Mouse (Mus musculus) MEL (cell line): ENCODE measurements around the gene Itpk1. TPM values are rescaled to one million over a fixed set of nuclear protein-coding genes. Genes with fewer than 3 reads are reported as not detected.

Source experiments
- DNase-seq: peaks from one replicate; pipeline ENCODE4 v3.0.0; 2011; ENCODE audit warnings: low read depth, low spot score
- H3K27ac ChIP-seq: 2 replicates; pipeline ENCODE4 v1.5.1; 2012; ENCODE audit warnings: low read depth, mild to moderate bottlenecking, control low read depth, low read length, moderate library complexity; ENCODE audit not compliant: control insufficient read depth
- H3K27me3 ChIP-seq, 2 experiments: fragments of 150-350 bp in 1 of 2; sonication (generic) in 1 of 2; 2 replicates each; pipeline ENCODE4 v1.6.1; 2012; ENCODE audit warnings: low read length in 2 of 2, mild to moderate bottlenecking in 2 of 2, improper control_type of control experiment in 1 of 2, moderate library complexity in 1 of 2; ENCODE audit not compliant: insufficient read depth in 2 of 2, control insufficient read depth in 1 of 2
- H3K36me3 ChIP-seq, 2 experiments: 2 replicates each; pipeline ENCODE4 v1.6.1; 2012 to 2014; ENCODE audit warnings: low read length in 2 of 2, improper control_type of control experiment in 1 of 2, inconsistent platforms in 1 of 2, mild to moderate bottlenecking in 1 of 2; ENCODE audit not compliant: insufficient read depth in 2 of 2, control insufficient read depth in 1 of 2
- H3K4me1 ChIP-seq, 2 experiments: fragments of 150-350 bp in 1 of 2; sonication (generic) in 1 of 2; 2 replicates each; pipeline ENCODE4 v1.6.1; 2012; ENCODE audit warnings: low read length in 2 of 2, improper control_type of control experiment in 1 of 2, mild to moderate bottlenecking in 1 of 2; ENCODE audit not compliant: insufficient read depth in 2 of 2, control insufficient read depth in 1 of 2
- H3K4me3 ChIP-seq, 2 experiments: fragments of 150-350 bp in 1 of 2; sonication (generic) in 1 of 2; 2 replicates each; pipeline ENCODE4 v1.5.1; 2012; ENCODE audit warnings: low read depth in 2 of 2, low read length in 2 of 2, mild to moderate bottlenecking in 2 of 2, moderate library complexity in 2 of 2, control low read depth in 1 of 2, improper control_type of control experiment in 1 of 2; ENCODE audit not compliant: control insufficient read depth in 1 of 2, insufficient read depth in 1 of 2
- H3K79me2 ChIP-seq: 2 replicates; pipeline ENCODE4 v1.6.1; 2012; ENCODE audit warnings: mild to moderate bottlenecking, low read length, moderate library complexity; ENCODE audit not compliant: control insufficient read depth, poor library complexity, insufficient read depth
- H3K9ac ChIP-seq: 2 replicates; pipeline ENCODE4 v1.6.1; 2012; ENCODE audit warnings: low read depth, mild to moderate bottlenecking, control low read depth, low read length, moderate library complexity; ENCODE audit not compliant: control insufficient read depth, poor library complexity, severe bottlenecking
- H3K9me3 ChIP-seq: fragments of 150-350 bp; sonication (generic); replicated peaks from 2 replicates; pipeline ENCODE4 v1.6.1; 2012; ENCODE audit warnings: mild to moderate bottlenecking, low read length, improper control_type of control experiment, moderate library complexity; ENCODE audit not compliant: insufficient read depth
- CTCF ChIP-seq, 3 experiments: IDR thresholded peaks in 2 of 3; conservative IDR thresholded peaks in 1 of 3; 2 replicates each; pipeline ENCODE4 v1.5.1; 2011 to 2012; ENCODE audit warnings: low read length in 3 of 3, low read depth in 2 of 3, mild to moderate bottlenecking in 2 of 3, improper control_type of control experiment in 1 of 3, inconsistent platforms in 1 of 3, mixed read lengths in 1 of 3, moderate library complexity in 1 of 3; ENCODE audit not compliant: control insufficient read depth in 1 of 3, insufficient read depth in 1 of 3, poor library complexity in 1 of 3, severe bottlenecking in 1 of 3
- ELF1 ChIP-seq: IDR thresholded peaks from 2 replicates; pipeline ENCODE4 v1.6.1; 2014; ENCODE audit warnings: low read depth, mild to moderate bottlenecking, inconsistent platforms, low read length, improper control_type of control experiment, moderate library complexity
- EP300 ChIP-seq, 2 experiments: IDR thresholded peaks; 2 replicates each; pipeline ENCODE4 v1.6.1; 2011; ENCODE audit warnings: improper control_type of control experiment in 2 of 2, low read length in 2 of 2, low read depth in 1 of 2, mild to moderate bottlenecking in 1 of 2
- MAZ ChIP-seq: IDR thresholded peaks from 2 replicates; pipeline ENCODE4 v1.6.1; 2012; ENCODE audit warnings: low read depth, mild to moderate bottlenecking, inconsistent platforms, low read length, improper control_type of control experiment
- MYB ChIP-seq: IDR thresholded peaks from 2 replicates; pipeline ENCODE4 v1.6.1; 2011; ENCODE audit warnings: mild to moderate bottlenecking, low read depth, low read length, improper control_type of control experiment
- NRF1 ChIP-seq: IDR thresholded peaks from 2 replicates; pipeline ENCODE4 v1.6.1; 2014; ENCODE audit warnings: low read depth, mild to moderate bottlenecking, inconsistent platforms, low read length, improper control_type of control experiment, moderate library complexity; ENCODE audit not compliant: poor library complexity, insufficient read depth, severe bottlenecking
- POLR2A ChIP-seq, 2 experiments: IDR thresholded peaks; 2 replicates each; pipeline ENCODE4 v1.6.1; 2011 to 2012; ENCODE audit warnings: low read length in 2 of 2, mild to moderate bottlenecking in 2 of 2, control low read depth in 1 of 2, improper control_type of control experiment in 1 of 2, low read depth in 1 of 2, moderate library complexity in 1 of 2; ENCODE audit not compliant: control insufficient read depth in 1 of 2, insufficient read depth in 1 of 2, poor library complexity in 1 of 2
- POLR2AphosphoS5 ChIP-seq: IDR thresholded peaks from 2 replicates; pipeline ENCODE4 v1.6.1; 2012; ENCODE audit warnings: low read depth, borderline replicate concordance, mild to moderate bottlenecking, inconsistent platforms, low read length, moderate library complexity, mixed read lengths
- TAL1 ChIP-seq: IDR thresholded peaks from 2 replicates; pipeline ENCODE4 v1.6.1; 2012; ENCODE audit warnings: mild to moderate bottlenecking, inconsistent platforms, low read length, moderate library complexity, mixed read lengths
- TCF12 ChIP-seq: IDR thresholded peaks from 2 replicates; pipeline ENCODE4 v1.6.1; 2014; ENCODE audit warnings: low read depth, mild to moderate bottlenecking, inconsistent platforms, low read length, improper control_type of control experiment, moderate library complexity
- UBTF ChIP-seq: IDR thresholded peaks from 2 replicates; pipeline ENCODE4 v1.6.1; 2012; ENCODE audit warnings: low read depth, mild to moderate bottlenecking, inconsistent platforms, low read length, improper control_type of control experiment, moderate library complexity, borderline replicate concordance; ENCODE audit not compliant: insufficient read depth
- ZNF384 ChIP-seq: IDR thresholded peaks from 2 replicates; pipeline ENCODE4 v1.6.1; 2012; ENCODE audit warnings: low read depth, mild to moderate bottlenecking, inconsistent platforms, low read length, improper control_type of control experiment
- polyA plus RNA-seq, 2 experiments: library from polyadenylated mRNA; stranded (reverse) in 1 of 2; unstranded in 1 of 2; fragments of >175 nt in 1 of 2; fragments of >200 nt in 1 of 2; gene quantifications; 2 replicates each; pipeline versions ENCODE4 v1.2.1 to v1.2.4; 2012; ENCODE audit warnings: low replicate concordance in 2 of 2, low read depth in 1 of 2; ENCODE audit not compliant: insufficient read length in 2 of 2, insufficient read depth in 1 of 2, missing spikeins in 1 of 2
- total RNA-seq: library from RNA; depleted of rRNA; stranded (reverse); fragments of 300-350 nt; gene quantifications from 2 replicates; pipeline ENCODE4 v1.2.3, GENCODE M21; 2012

The Itpk1 gene
- total and polyA plus RNA-seq, 3 experiments, result 12.0 to 25.7 TPM; not detected in 1

DNA sequence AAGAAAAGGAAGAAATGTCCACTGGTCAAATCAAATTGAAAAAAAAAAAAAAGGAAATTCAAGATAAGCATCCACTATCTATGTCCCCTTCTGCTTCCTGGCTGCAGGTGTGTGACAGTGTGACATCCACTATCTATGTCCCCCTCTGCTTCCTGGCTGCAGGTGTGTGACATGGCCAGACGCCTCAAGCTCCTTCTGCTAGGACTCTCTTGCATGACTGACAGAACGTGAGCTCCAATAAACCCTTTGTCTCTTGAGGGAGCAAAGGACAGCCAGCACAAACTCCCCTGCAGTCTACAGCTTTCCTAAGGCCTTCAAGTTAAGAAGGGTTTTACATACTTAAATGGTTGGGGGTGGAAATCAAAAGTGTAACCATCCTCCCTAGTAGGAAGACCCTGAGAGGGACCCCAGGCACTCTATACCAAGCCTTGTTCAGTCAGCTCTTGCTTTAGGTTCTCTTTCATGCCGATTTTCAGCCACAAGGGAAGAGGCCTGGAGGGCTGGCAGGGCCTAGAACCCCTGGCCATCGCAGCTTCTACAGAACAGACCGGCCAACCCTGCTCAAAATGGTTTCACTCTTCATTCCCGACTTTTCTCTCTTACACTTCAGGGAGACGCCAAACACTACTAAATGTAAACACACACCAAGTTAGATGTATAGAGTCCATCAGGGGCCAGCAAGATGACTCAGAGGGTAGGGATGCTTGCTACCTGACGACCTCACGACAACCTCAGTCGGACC is 10.1 kb upstream of the Itpk1 start:
- TF ChIP-seq MYB (no peak), NRF1 (no peak), POLR2A (IDR thresholded peaks at IDR 0.05; ENCODE audit: control insufficient read depth in 1 of 2, insufficient read depth in 1 of 2, low read depth in 1 of 2, low read length in 2 of 2, poor library complexity in 1 of 2) (no peak), ZNF384 (no peak), EP300 (IDR thresholded peaks at IDR 0.05; ENCODE audit: low read depth in 1 of 2, low read length in 2 of 2) (peak in 1 of 2 experiments; percentile 46; a peak in 1 of 4 replicates), MAZ (no peak), TAL1 (peak; percentile 50), ELF1 (no peak), TCF12 (peak; percentile 79), POLR2AphosphoS5 (no peak)
- no peak for DNase-seq
- Histone ChIP-seq H3K79me2 (no peaks in the 10 kb centered on the region), H3K27ac (no peak overlapping the region), H3K4me3 (no peak overlapping the region), H3K4me1 (no peaks in the 10 kb centered on the region), H3K36me3 (no peaks in the 10 kb centered on the region; a peak in 1 of 4 replicates), H3K9me3 (no peaks in the 10 kb centered on the region), H3K9ac (no peak overlapping the region), H3K27me3 (no peaks in the 10 kb centered on the region)

DNA sequence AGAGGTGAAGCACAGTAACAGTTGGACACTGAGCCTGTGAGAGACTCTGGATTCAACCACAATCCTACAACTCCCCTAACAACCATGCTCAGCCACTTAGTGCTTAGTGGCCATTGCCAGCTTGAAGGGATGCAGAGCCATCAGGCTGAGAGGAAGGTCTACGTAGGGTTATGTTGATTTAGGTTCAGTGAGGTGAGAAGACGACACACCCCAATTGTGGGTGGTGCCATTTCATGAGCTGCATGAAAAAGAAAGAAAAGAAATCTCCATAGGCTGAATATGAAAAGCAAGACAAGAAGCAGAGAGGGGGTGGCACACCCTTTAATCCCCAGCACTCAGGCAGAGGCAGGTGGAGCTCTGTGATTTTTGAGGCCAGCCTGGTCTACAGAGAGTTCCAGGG is 9.4 kb upstream of the Itpk1 start:
- Histone ChIP-seq H3K36me3 (no peaks in the 10 kb centered on the region; a peak in 1 of 4 replicates), H3K4me1 (no peaks in the 10 kb centered on the region), H3K9ac (no peak overlapping the region), H3K27me3 (no peaks in the 10 kb centered on the region), H3K79me2 (no peaks in the 10 kb centered on the region)
- no peak for TF ChIP-seq CTCF (IDR thresholded peaks at IDR 0.05 in 2 of 3, conservative IDR thresholded peaks at IDR 0.05 in 1 of 3; ENCODE audit: control insufficient read depth in 1 of 3, insufficient read depth in 1 of 3, low read depth in 2 of 3, low read length in 3 of 3, poor library complexity in 1 of 3, severe bottlenecking in 1 of 3)
- TF ChIP-seq UBTF, result no peak
- TF ChIP-seq, all 39 proteins: peak for 0
- Histone ChIP-seq H3K9me3 (no peaks in the 10 kb centered on the region), H3K4me3 (no peak overlapping the region), H3K27ac (no peak overlapping the region)
- no peak for DNase-seq
